Comparison of ENCODE assay signal across 19 mouse cellular contexts in genomic region chr1:89105891-89106830, GRCm38 (mm10). TPM values are rescaled to one million over a fixed set of nuclear protein-coding genes. Genes with fewer than 3 reads are reported as not detected.
DNase-seq lines count a peak whose midpoint lies in the region; TF ChIP-seq lines count a peak whose summit lies in the region.
"Had no signal": no experiment of that assay in that cellular context is flagged by ENCODE, and none has a peak within 500 bp of the region (broad histone marks: within the 10 kb centered on the region; RNA-seq: fewer than 3 reads in every experiment).

No protein-coding gene starts in this region.

- H3K4me1 ChIP-seq in lung, adult 2 months (ENCODE audit: control insufficient read depth, insufficient read depth, low read length), result peaks cover 58% of the 10 kb centered on the region
- peaks cover 84% of the 10 kb centered on the region for H3K4me1 ChIP-seq in limb, embryonic 10.5 days

- H3K36me3 ChIP-seq in limb, embryonic 10.5 days, result peaks cover 8% of the 10 kb centered on the region; the same call in 1 of the 2 replicates

- TF ChIP-seq POLR2A in lung, adult 2 months (IDR thresholded peaks at IDR 0.05; ENCODE audit: borderline replicate concordance, extremely low read depth, low read depth, low read length), result no peak

- peak overlapping the region; percentile 86 for H3K27ac ChIP-seq in limb, embryonic 10.5 days
- H3K27ac ChIP-seq: embryonic facial prominence, embryonic 15.5 days; heart, adult 2 months; hindbrain, embryonic 14.5 days; layer of hippocampus, adult 2 months; midbrain, embryonic 12.5 days had no signal

- intact Hi-C loops in heart, postnatal 25 days (cut with DNase I), result no loop called here

- no peaks in the 10 kb centered on the region for H3K9me3 ChIP-seq in limb, embryonic 10.5 days (replicated peaks)
- H3K9me3 ChIP-seq: embryonic facial prominence, embryonic 15.5 days; midbrain, embryonic 12.5 days had no signal

- no peak for TF ChIP-seq CTCF in lung, adult 2 months (IDR thresholded peaks at IDR 0.05; ENCODE audit: insufficient read depth, low read length)

- peak; percentile 50 to 91 for DNase-seq in adrenal gland, adult (ENCODE audit: inconsistent age in 2 of 2, low spot score in 1 of 2)
- no peak for DNase-seq in adrenal gland, postnatal 4 days (ENCODE audit: low spot score in 2 of 2)
- DNase-seq in heart, adult 11 months, result peak; percentile 80
- DNase-seq in heart, postnatal 25 days (ENCODE audit: low spot score), result no peak
- peak; percentile 39 for DNase-seq in lung, adult 2 months
- DNase-seq in lung, postnatal 25 days (ENCODE audit: low spot score), result no peak
- DNase-seq in limb, embryonic 10.5 days (ENCODE audit: low spot score), result no peak
- no peak for DNase-seq in spleen, adult 18-20 months
- DNase-seq: cerebellum, adult 8-10 months; gastrocnemius, postnatal 25 days; heart, adult 2 months; kidney, adult 8-10 months; right cerebral cortex, postnatal 14 days; thymus, postnatal 14 days had no signal

- 70% methylated on average over 18 of the region's 18 CpGs for WGBS in lung, adult 2 months
- 91% methylated on average over 18 of the region's 18 CpGs for WGBS in limb, embryonic 10.5 days

- no peak overlapping the region for H3K4me3 ChIP-seq in lung, adult 2 months (replicated peaks; ENCODE audit: extremely low read depth, low read depth, low read length)
- H3K4me3 ChIP-seq in limb, embryonic 10.5 days, result no peak overlapping the region
- H3K4me3 ChIP-seq: embryonic facial prominence, embryonic 15.5 days; heart, adult 2 months; layer of hippocampus, adult 2 months; midbrain, embryonic 12.5 days had no signal

- no peaks in the 10 kb centered on the region for H3K27me3 ChIP-seq in limb, embryonic 10.5 days (ENCODE audit: low read depth, poor library complexity, severe bottlenecking)
- H3K27me3 ChIP-seq: embryonic facial prominence, embryonic 15.5 days; midbrain, embryonic 12.5 days had no signal

RNA-seq across cellular contexts. Expression of gene Sh3bp4, which starts 35.9 kb away (rescaled TPM):
- total RNA-seq in adrenal gland, postnatal 4 days (2021), result 10 to 100 TPM; 19.2 to 22.6 TPM
- total RNA-seq in heart, postnatal 25 days (2021), result 10 to 100 TPM; 10.5 to 13.2 TPM
- polyA plus RNA-seq in lung, adult 2 months (2012; rRNA removed), result 33.9 and 40.2 TPM in 2 replicates
- 25.9 and 26.9 TPM in 2 replicates for polyA plus RNA-seq in limb, embryonic 10.5 days (2016; fragmentation: Nextera tagmentation; extraction: Ambion mirVana)
- total RNA-seq: neutrophil, adult 5-6 weeks had no signal

Comparison
In these comparisons a context has a peak if more than half of its experiments do, and no peak if none do; other contexts are left out.
1. DNase-seq: peak in adrenal gland, adult (2 of 2), heart, adult 11 months (single experiment) and lung, adult 2 months (single experiment); none in adrenal gland, postnatal 4 days (0 of 2), heart, postnatal 25 days (single experiment), lung, postnatal 25 days (single experiment), limb, embryonic 10.5 days (single experiment) and spleen, adult 18-20 months (0 of 2).